Mouse (Mus musculus): ENCODE data around the gene Mycbpap. TPM values are rescaled to one million over a fixed set of nuclear protein-coding genes. Genes with fewer than 3 reads are reported as not detected.

Mycbpap gene
- total and polyA plus RNA-seq, 3 experiments = 0.12 to 0.17 TPM; not detected in 1

DNA sequence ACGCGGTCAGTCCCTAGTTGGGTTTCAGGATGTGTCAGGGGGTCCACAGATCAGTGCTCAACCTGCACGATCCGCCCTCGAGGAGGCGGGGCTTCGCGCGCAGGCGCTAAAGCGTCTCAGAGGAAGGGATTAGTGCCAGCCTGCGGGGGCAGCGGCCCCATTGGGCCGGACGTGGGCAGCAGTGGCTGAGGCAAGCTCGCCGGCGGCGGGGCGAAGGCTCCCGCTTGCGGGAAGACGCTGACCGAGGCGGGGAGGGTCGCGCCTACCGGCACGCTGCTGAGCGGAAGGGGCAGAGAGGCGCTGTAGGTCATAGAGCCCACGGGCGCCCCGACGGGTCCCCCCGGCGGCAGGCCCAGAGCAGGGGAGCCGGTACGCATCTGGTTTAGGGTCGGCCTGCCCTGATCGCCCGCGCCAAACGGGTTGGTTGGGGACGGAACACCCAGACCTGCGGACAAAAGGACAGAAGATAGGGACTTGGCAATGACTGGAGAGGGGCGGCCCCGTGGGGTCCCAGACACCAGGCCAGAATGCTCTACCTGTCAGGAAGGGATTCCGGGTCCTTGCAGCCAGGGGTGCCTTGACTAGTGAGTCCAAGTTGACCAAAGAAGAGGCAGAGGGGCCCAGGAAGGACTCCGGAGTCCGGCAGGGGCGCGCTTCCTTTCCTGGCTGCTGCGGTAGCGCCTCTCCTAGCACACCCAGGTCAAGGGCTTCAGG is 30.4 kb downstream of the Mycbpap start:
- H3K9ac ChIP-seq (ENCODE audit: control insufficient read depth, low read depth, low read length, poor library complexity, severe bottlenecking) = no peak overlapping the region
- H3K27ac ChIP-seq (ENCODE audit: control insufficient read depth, low read depth, low read length) = no peak overlapping the region
- no peak for TF ChIP-seq USF1 (IDR thresholded peaks at IDR 0.05; ENCODE audit: low read depth, low read length)
- no peak for TF ChIP-seq RAD21 (IDR thresholded peaks at IDR 0.05; ENCODE audit: low read depth, low read length)
- TF ChIP-seq ZC3H11A (IDR thresholded peaks at IDR 0.05; ENCODE audit: low read depth, low read length) = no peak
- TF ChIP-seq EP300 (IDR thresholded peaks at IDR 0.05; ENCODE audit: low read depth in 1 of 2, low read length in 2 of 2) = no peak
- TF ChIP-seq CHD2 (IDR thresholded peaks at IDR 0.05; ENCODE audit: low read length) = no peak
- no peak for TF ChIP-seq HCFC1 (IDR thresholded peaks at IDR 0.05; ENCODE audit: low read depth, low read length)
- H3K79me2 ChIP-seq (ENCODE audit: control insufficient read depth, insufficient read depth, low read length, poor library complexity) = no peaks in the 10 kb centered on the region
- no peaks in the 10 kb centered on the region for H3K4me1 ChIP-seq (ENCODE audit: control insufficient read depth in 1 of 2, insufficient read depth in 2 of 2, low read length in 2 of 2)
- no peaks in the 10 kb centered on the region for H3K36me3 ChIP-seq (ENCODE audit: control insufficient read depth in 1 of 2, insufficient read depth in 2 of 2, low read length in 2 of 2)
- no peaks in the 10 kb centered on the region for H3K9me3 ChIP-seq (replicated peaks; ENCODE audit: insufficient read depth, low read length)
- H3K4me3 ChIP-seq (ENCODE audit: control insufficient read depth in 1 of 2, insufficient read depth in 1 of 2, low read depth in 2 of 2, low read length in 2 of 2) = no peak overlapping the region
- DNase-seq (ENCODE audit: low read depth, low spot score) = no peak
- no peaks in the 10 kb centered on the region; a peak in 1 of 4 replicates for H3K27me3 ChIP-seq (ENCODE audit: control insufficient read depth in 1 of 2, insufficient read depth in 2 of 2, low read length in 2 of 2)

DNA sequence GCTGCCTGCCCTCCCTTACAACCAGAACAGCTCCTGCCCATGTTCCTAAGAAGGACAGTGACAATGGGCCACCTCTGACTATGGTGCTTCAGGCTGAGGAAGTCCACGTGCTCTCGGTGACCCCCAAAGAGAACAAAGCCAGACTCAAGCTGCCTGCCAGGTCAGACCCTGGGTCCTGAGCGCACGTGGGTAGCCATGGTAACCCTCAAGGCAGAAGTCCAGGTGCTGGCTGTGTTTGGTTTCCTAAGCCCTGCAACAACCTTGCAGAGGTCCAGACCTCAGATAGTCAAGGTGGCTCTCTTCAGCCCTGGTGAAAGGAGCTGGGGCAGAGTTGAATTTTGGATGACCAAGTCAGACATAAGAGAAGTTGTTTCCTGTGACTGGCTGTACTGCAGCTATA is 31.8 kb downstream of the Mycbpap start:
- no peak for DNase-seq (ENCODE audit: low read depth, low spot score)
- peaks cover 0 to 2% of the 10 kb centered on the region in 2 experiments; a peak in 1 of 4 replicates for H3K27me3 ChIP-seq (ENCODE audit: control insufficient read depth in 1 of 2, insufficient read depth in 2 of 2, low read length in 2 of 2)
- no peak overlapping the region for H3K4me3 ChIP-seq (ENCODE audit: control insufficient read depth in 1 of 2, insufficient read depth in 1 of 2, low read depth in 2 of 2, low read length in 2 of 2)
- no peak for TF ChIP-seq POLR2AphosphoS2 (IDR thresholded peaks at IDR 0.05; ENCODE audit: low read length)
- no peak for TF ChIP-seq ETS1 (IDR thresholded peaks at IDR 0.05; ENCODE audit: low read depth, low read length)
- no peak for TF ChIP-seq CTCF (IDR thresholded peaks at IDR 0.05 in 2 of 3, conservative IDR thresholded peaks at IDR 0.05 in 1 of 3; ENCODE audit: control insufficient read depth in 1 of 3, insufficient read depth in 1 of 3, low read depth in 2 of 3, low read length in 3 of 3, poor library complexity in 1 of 3, severe bottlenecking in 1 of 3)
- no peak for TF ChIP-seq ZKSCAN1 (IDR thresholded peaks at IDR 0.05; ENCODE audit: low read depth, low read length)
- no peak for TF ChIP-seq JUND (IDR thresholded peaks at IDR 0.05; ENCODE audit: low read depth, low read length)
- no peak for TF ChIP-seq MEF2A (IDR thresholded peaks at IDR 0.05; ENCODE audit: extremely low read depth, insufficient replicate concordance, low read depth, low read length, poor library complexity, severe bottlenecking)
- no peak for TF ChIP-seq SMC3 (IDR thresholded peaks at IDR 0.05; ENCODE audit: low read depth, low read length)
- TF ChIP-seq E2F4 (IDR thresholded peaks at IDR 0.05; ENCODE audit: borderline replicate concordance, low read depth, low read length) = no peak
- TF ChIP-seq SIN3A (IDR thresholded peaks at IDR 0.05; ENCODE audit: low read length) = no peak
- TF ChIP-seq POLR2A (IDR thresholded peaks at IDR 0.05; ENCODE audit: control insufficient read depth in 1 of 2, insufficient read depth in 1 of 2, low read depth in 1 of 2, low read length in 2 of 2, poor library complexity in 1 of 2) = no peak
- TF ChIP-seq ELF1 (IDR thresholded peaks at IDR 0.05; ENCODE audit: low read depth, low read length) = no peak
- no peak for TF ChIP-seq MYC (IDR thresholded peaks at IDR 0.05; ENCODE audit: low read depth, low read length)
- TF ChIP-seq GATA1 (IDR thresholded peaks at IDR 0.05; ENCODE audit: low read depth, low read length) = no peak
- H3K36me3 ChIP-seq (ENCODE audit: control insufficient read depth in 1 of 2, insufficient read depth in 2 of 2, low read length in 2 of 2) = no peaks in the 10 kb centered on the region
- no peaks in the 10 kb centered on the region for H3K9me3 ChIP-seq (replicated peaks; ENCODE audit: insufficient read depth, low read length)
- no peak overlapping the region for H3K9ac ChIP-seq (ENCODE audit: control insufficient read depth, low read depth, low read length, poor library complexity, severe bottlenecking)
- no peaks in the 10 kb centered on the region for H3K79me2 ChIP-seq (ENCODE audit: control insufficient read depth, insufficient read depth, low read length, poor library complexity)
- H3K4me1 ChIP-seq (ENCODE audit: control insufficient read depth in 1 of 2, insufficient read depth in 2 of 2, low read length in 2 of 2) = no peaks in the 10 kb centered on the region
- H3K27ac ChIP-seq (ENCODE audit: control insufficient read depth, low read depth, low read length) = no peak overlapping the region
